In genomic region chr13:23396246-23396703, GRCm38 (mm10) we compare ENCODE assay signal across 9 mouse cellular contexts. TPM values are rescaled to one million over a fixed set of nuclear protein-coding genes. Genes with fewer than 3 reads are reported as not detected.
DNase-seq lines count a peak whose midpoint lies in the region; ATAC-seq lines count a peak whose summit lies in the region.
"Had no signal": no experiment of that assay in that cellular context is flagged by ENCODE, and none has a peak within 500 bp of the region (broad histone marks: within the 10 kb centered on the region; RNA-seq: fewer than 3 reads in every experiment).

No protein-coding gene starts in this region.

- H3K4me3 ChIP-seq in erythroblast, embryonic 14.5 days (replicated peaks) = peak overlapping the region; percentile 61
- peak overlapping the region; percentile 53 for H3K4me3 ChIP-seq in intestine, embryonic 16.5 days (ENCODE audit: low read length)

- no peak overlapping the region for H3K27ac ChIP-seq in intestine, embryonic 16.5 days (ENCODE audit: low read length)
- H3K27ac ChIP-seq: heart, adult 2 months had no signal

- H3K36me3 ChIP-seq in erythroblast, embryonic 14.5 days (ENCODE audit: control insufficient read depth) = no peaks in the 10 kb centered on the region
- H3K36me3 ChIP-seq in intestine, embryonic 16.5 days (ENCODE audit: control insufficient read depth, insufficient read depth, low read length) = no peaks in the 10 kb centered on the region

- peak overlapping the region; percentile 23; the same call in 1 of the 2 replicates for H3K9ac ChIP-seq in intestine, embryonic 16.5 days (ENCODE audit: low read depth, low read length)

- H3K4me2 ChIP-seq in intestine, embryonic 16.5 days (ENCODE audit: low read depth, low read length) = peak overlapping the region; percentile 84

- H3K27me3 ChIP-seq in erythroblast, embryonic 14.5 days (ENCODE audit: control insufficient read depth) = peaks cover 62% of the 10 kb centered on the region
- H3K27me3 ChIP-seq in intestine, embryonic 16.5 days (replicated peaks; ENCODE audit: control insufficient read depth, insufficient read depth, low read length) = peaks cover 13% of the 10 kb centered on the region; the same call in 1 of the 2 replicates

- whole genome bisulfite sequencing in intestine, embryonic 16.5 days = under 1% methylated on average over 31 of the region's 31 CpGs

- DNase-seq in adrenal gland, adult 2 months = peak; percentile 19
- no peak for DNase-seq in adrenal gland, postnatal 25 days
- peak; percentile 51 for DNase-seq in 3T3-L1 (ENCODE audit: low read depth, low spot score)
- DNase-seq in c-Kit-positive CD71-positive TER-119-positive erythroid progenitor cells, embryonic 14.5 days (ENCODE audit: low spot score) = no peak
- no peak for DNase-seq in urinary bladder, postnatal 4 days (ENCODE audit: low spot score in 2 of 2)

- ATAC-seq in intestine, embryonic 16.5 days = peak; percentile 44; the same call in 1 of the 2 replicates
- ATAC-seq in megakaryocyte-erythroid progenitor cell, adult 5-6 weeks (replicated peaks; ENCODE audit: low FRiP score, low TSS enrichment, poor library complexity, severe bottlenecking) = peak; percentile 50

- no peaks in the 10 kb centered on the region; the same call in 1 of the 2 replicates for H3K9me3 ChIP-seq in erythroblast, embryonic 14.5 days (ENCODE audit: control insufficient read depth, low read length)
- no peaks in the 10 kb centered on the region for H3K9me3 ChIP-seq in intestine, embryonic 16.5 days (ENCODE audit: control insufficient read depth, low read length)

- peaks cover 22% of the 10 kb centered on the region for H3K4me1 ChIP-seq in erythroblast, embryonic 14.5 days (ENCODE audit: control insufficient read depth)
- 0 out of 2 replicates have a peak, but pooled peaks cover 5% of the 10 kb centered on the region for H3K4me1 ChIP-seq in intestine, embryonic 16.5 days (ENCODE audit: control insufficient read depth, insufficient read depth, low read length)

RNA-seq across cellular contexts. Expression of gene Zfp322a, which starts 27.3 kb away (rescaled TPM):
- 10 to 100 TPM; 16.3 to 20.7 TPM for total RNA-seq in adrenal gland, adult 2 months (2021)
- polyA plus RNA-seq in adrenal gland, adult 2 months (2012; rRNA removed) = 0.40 and 0.53 TPM in 2 replicates
- 19.7 and 30.1 TPM in 2 replicates for total RNA-seq in adrenal gland, postnatal 25 days (2021)
- polyA plus RNA-seq in erythroblast, embryonic 14.5 days (2012) = 0.01 TPM in 2 replicates
- 30.1 and 31.7 TPM in 2 replicates for polyA plus RNA-seq in intestine, embryonic 16.5 days (2015; fragmentation: Nextera tagmentation; extraction: Ambion mirVana)
- total RNA-seq in megakaryocyte-erythroid progenitor cell, adult 5-6 weeks (2014; fragmentation: Nextera tagmentation) = 16.0 and 23.2 TPM in 2 replicates
- total RNA-seq in megakaryocyte-erythroid progenitor cell, adult 5-6 weeks (2017) = 64.7 and 75.8 TPM in 2 replicates

RNA-seq across cellular contexts. Expression of gene Abt1, which starts 27.4 kb away (rescaled TPM):
- 1 to 10 TPM; 7.0 to 8.5 TPM for total RNA-seq in adrenal gland, adult 2 months (2021)
- 1.1 TPM in 2 replicates for polyA plus RNA-seq in adrenal gland, adult 2 months (2012; rRNA removed)
- total RNA-seq in adrenal gland, postnatal 25 days (2021) = 6.4 and 6.9 TPM in 2 replicates
- polyA plus RNA-seq in erythroblast, embryonic 14.5 days (2012) = 0.76 and 0.84 TPM in 2 replicates
- polyA plus RNA-seq in intestine, embryonic 16.5 days (2015; fragmentation: Nextera tagmentation; extraction: Ambion mirVana) = 10.2 and 11.2 TPM in 2 replicates
- total RNA-seq in megakaryocyte-erythroid progenitor cell, adult 5-6 weeks (2014; fragmentation: Nextera tagmentation) = 8.0 and 10.7 TPM in 2 replicates
- total RNA-seq in megakaryocyte-erythroid progenitor cell, adult 5-6 weeks (2017) = 12.8 and 13.7 TPM in 2 replicates

Comparison
In these comparisons a context has a peak if more than half of its experiments do, and no peak if none do; other contexts are left out.
1. DNase-seq: peak in adrenal gland, adult 2 months (single experiment) and 3T3-L1 (single experiment); none in adrenal gland, postnatal 25 days (single experiment), c-Kit-positive CD71-positive TER-119-positive erythroid progenitor cells, embryonic 14.5 days (single experiment) and urinary bladder, postnatal 4 days (0 of 2).